Mouse (Mus musculus) heart, adult 18-20 months (tissue): ENCODE results near the gene Amigo3. TPM values are rescaled to one million over a fixed set of nuclear protein-coding genes. Genes with fewer than 3 reads are reported as not detected.
"Not testable (repeated sequence)": the region's sequence is repeated elsewhere in the genome, so short reads cannot be mapped to it uniquely, and the experiment has no call there.

Source experiments
- DNase-seq, 2 experiments: peaks; one replicate each; pipeline ENCODE4 v3.0.0; 2021 to 2022; ENCODE audit warnings: mixed read lengths in 1 of 2
- long read RNA-seq, 2 experiments: library from polyadenylated mRNA; stranded (forward); transcript quantifications; one replicate each; pipeline ENCODE4 v2.0.0; 2021
- total RNA-seq, 2 experiments: library from RNA; stranded (reverse); gene quantifications; 2 replicates each; pipeline ENCODE4 v1.2.3; 2021

Amigo3 gene
- total RNA-seq, result 1 to 10 TPM; 1.4 to 1.8 TPM
- long read RNA-seq, experiment 1, partial matches to known transcripts, result 0 of 2 reads
- long read RNA-seq, experiment 1, other reads (novel, unspliced or antisense), result 0 of 2 reads
- long read RNA-seq, experiment 2, partial matches to known transcripts, result 0 of 1 reads
- long read RNA-seq, experiment 2, other reads (novel, unspliced or antisense), result 0 of 1 reads

DNA sequence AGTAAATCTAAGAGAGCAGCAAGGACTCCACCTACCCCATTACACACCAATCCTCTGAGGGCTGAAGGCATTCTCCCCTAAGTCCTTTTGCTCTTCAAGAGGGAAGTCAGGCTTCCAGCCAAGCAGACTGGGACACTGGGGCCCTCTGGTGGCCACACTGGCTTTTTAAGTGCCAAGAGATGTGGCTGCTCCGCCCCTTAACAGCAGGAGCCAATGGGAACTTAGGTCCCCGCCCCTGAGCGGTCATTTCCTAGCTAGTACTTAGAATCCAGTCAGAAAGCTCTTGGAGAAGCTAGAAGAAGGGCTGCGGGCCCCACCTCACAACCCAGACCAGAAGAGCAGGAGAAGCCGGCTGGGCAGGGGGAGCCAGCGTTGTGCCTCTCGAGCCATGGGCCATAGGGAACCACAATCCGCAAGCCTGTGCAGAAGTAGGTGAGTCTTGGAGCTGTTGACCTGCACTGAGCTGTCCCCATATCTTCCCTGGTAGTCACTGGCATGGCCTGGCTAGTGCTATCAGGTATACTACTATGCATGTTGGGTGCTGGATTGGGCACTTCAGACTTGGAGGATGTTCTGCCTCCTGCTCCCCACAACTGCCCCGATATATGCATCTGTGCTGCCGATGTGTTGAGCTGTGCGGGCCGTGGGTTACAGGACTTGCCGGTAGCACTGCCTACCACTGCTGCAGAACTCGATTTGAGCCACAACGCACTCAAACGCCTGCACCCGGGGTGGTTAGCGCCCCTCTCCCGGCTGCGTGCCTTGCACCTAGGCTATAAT is at the start of gene Amigo3:
Gene Amigo3 (plus strand): TSS at position 275 of the 780 bp plus-strand sequence.
- peak; percentile 97 to 99 for DNase-seq

- peak in 1 of 2 experiments; percentile 49 for DNase-seq
These were observed 49.4 kb upstream of the Amigo3 start for GRCm38 (mm10) chr9:108003531-108003890.

DNA sequence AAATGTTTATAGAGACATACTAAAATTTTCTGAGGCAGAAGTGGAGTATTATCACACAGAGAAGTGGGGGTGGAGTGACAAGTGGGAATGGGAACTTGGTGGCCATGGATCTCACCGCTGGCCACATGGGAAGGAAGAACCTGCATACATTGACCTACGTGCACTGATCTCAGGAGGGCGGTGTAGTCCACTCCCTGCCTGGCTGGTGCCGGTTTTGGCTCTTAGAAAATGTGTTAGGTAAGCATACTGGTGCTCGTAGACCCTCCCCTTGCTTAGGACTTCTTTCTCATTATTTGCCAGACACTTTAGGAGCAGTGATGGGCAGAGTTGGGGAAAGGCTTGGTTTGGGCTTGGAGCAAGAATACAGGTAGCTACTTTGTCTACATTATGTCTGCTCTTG is 44.9 kb upstream of the Amigo3 start:
- no peak for DNase-seq

DNA sequence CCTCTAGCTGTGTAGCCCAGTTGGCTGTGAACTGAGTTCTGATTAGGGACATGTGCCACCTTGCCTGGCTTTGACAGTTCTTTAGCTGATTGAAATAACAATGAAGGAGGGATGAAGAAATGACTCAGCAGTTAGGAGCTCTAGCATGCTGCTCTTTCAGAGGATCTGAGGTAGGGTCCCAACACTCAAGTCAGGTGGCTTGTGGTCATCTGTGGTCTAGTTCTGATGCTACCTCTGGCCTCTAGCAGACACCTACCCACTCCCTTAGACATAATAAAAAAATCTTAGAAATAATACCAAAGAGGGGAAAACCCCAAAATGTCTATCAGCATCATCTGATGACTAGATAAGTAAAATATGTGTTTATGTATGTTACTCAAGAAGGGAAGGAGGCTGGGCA is 42.6 kb upstream of the Amigo3 start:
- DNase-seq, result no peak

GRCm38 (mm10) chr9:108013577-108013976 is 39.4 kb upstream of the Amigo3 start:
- DNase-seq, result not testable (repeated sequence)

GRCm38 (mm10) chr9:108017127-108017526 is 35.8 kb upstream of the Amigo3 start:
- no peak for DNase-seq

- DNase-seq, result peak; percentile 28 to 38
These were observed 32.2 kb upstream of the Amigo3 start for GRCm38 (mm10) chr9:108020741-108021140.

GRCm38 (mm10) chr9:108023216-108023615 is 29.7 kb upstream of the Amigo3 start:
- DNase-seq, result no peak

- no peak for DNase-seq
These were observed 26.4 kb upstream of the Amigo3 start for GRCm38 (mm10) chr9:108026584-108026983.

DNA sequence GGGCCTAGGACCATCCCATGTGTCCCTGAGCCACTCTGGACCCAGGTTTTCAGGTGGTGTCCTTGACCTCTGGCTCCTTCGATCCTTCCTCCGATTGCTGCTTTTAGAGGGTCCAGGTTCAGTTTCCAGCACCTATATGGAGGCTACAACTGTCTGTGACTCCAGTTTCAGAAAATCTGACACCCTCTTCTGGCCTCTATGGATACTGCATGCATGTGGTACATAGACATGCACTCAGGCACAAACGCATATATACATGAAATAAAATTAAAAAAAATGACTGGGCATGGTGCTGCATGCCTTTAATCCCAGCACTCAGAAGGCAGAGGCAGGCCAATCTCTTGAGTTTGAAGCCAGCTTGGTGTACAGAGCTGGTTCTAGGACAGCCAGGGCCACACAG is 25.1 kb upstream of the Amigo3 start:
- no peak for DNase-seq

GRCm38 (mm10) chr9:108032126-108032525 is 20.8 kb upstream of the Amigo3 start:
- no peak for DNase-seq

GRCm38 (mm10) chr9:108035331-108036156 is 17.4 kb upstream of the Amigo3 start:
- no peak for DNase-seq

DNA sequence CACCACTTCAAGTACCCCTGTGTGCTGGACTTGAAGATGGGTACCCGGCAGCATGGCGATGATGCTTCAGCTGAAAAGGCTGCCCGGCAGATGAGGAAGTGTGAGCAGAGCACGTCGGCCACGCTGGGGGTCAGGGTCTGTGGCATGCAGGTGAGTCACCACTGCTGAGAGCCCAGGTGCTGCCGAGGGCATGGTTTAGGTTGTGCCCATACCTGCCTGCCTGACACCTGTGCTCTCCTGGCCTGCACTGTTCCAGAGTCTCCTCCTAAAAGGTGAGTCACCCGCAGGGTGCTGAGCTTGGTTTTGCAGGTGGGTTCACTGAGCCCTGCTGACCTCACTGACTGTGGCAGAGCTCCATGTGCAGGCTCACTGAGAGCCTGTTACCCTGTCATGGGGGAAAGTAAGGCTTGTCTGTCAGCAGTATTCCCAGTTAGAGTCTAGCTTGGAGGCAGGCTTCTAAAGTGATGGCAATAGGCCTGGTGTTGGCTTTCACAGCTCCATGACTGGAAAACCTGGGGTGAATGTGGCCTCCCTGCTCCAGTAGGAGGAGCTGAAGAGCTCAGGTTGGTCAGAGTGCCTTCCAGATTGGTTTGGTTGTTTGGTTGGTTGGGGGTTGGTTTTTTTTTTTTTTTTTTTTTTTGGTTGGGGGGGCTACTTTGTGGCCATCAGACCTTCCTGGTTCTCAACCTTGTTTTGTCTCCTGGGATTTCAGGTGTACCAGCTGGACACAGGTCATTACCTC is 8.0 kb upstream of the Amigo3 start:
- no peak for DNase-seq

DNA sequence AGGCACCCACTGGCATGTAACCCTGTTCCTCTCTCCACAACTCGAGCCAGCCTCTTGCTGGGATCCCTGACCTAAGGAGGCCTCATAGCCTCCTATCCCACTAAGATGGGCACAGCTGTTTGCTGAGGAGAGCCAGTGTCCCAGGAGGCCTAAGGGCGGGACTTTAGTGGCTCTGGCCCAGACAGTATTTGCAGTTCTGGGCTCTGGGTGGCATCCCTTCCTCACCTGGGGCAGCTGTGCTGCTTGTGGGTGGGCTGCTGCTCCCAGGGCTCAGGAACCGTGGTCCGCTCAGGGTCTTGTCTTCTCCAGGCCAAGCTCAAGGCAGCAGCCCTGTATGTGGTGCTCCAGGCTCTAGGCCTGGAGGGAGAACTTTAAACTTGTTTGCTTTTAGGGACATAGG is 6.4 kb upstream of the Amigo3 start:
- DNase-seq, result no peak

DNA sequence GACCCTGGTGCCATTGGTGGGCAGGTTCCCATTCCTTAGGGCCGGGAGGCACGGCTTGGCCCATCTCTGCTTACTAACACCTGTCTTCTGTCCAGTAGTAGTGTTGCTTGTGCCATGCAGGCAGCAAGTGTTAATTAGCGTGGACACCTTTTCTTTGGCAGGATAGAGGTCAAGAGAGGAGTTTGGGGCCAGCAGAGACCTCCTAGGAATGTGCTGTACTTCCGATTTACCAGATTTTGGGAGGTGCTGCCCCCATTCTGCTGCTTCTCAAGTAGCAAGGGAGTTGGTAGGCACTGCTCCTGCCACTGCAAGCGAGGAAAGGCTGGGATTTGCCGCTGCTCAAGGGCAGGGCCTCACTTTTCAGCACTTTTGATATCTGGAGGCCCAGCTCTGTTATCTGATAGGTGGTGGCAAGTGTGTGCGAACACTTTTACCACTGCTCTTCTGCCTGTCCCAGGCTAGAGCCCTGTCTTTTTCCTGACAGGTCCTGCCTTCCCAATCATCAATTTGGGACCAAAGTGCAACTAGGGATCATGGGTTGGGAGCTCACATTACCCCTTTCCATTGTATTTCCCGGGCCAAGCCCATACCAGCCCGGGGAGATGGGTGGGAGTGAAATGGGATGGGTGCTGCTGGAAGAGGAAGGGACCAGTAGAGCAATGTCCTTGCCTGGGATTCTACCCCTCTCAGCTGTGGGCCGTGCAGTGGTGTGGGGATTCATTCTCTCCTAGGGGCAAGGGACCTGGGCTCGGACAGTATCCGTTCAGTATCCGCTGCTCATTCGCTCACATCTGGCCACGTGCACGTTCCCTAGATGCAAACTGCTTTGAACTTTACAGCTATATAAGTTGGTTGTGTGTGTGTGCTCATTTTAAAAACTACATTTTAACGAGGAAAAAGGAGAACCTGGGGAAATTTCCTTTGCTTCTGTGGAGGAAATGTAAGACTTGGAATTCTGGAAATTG is 5.1 kb upstream of the Amigo3 start:
- no peak for DNase-seq

- no peak for DNase-seq
These were observed 4.4 kb upstream of the Amigo3 start for GRCm38 (mm10) chr9:108048566-108048955.

GRCm38 (mm10) chr9:108049016-108049455 is 3.9 kb upstream of the Amigo3 start, which contains the start of gene Gmppb:
Gene Gmppb (plus strand): TSS chr9:108049242.
- DNase-seq, result peak; percentile 93 to 99

DNA sequence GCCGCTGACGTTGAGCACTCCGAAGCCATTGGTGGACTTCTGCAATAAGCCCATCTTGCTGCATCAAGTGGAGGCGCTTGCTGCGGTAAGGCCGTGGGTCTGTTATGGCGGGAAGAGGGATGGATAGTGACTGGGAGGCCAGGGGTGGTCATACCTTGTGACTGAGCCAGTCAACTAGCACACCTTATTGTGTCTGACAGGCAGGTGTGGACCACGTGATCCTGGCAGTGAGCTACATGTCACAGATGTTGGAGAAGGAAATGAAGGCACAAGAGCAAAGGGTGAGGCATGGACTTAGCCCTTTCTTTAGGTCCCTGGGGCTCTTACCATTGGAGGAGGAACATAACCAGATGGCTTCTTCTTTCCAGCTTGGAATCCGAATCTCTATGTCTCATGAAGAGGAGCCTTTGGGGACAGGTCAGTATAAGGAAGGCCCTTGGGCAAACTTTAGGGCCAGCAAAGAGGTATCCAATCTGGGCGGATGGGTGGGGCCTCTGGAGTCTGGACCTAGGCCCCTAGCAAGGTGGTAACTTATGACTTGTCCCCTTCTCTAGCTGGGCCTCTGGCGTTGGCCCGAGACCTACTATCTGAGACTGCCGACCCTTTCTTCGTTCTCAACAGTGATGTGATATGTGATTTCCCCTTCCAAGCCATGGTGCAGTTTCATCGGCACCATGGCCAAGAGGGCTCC is 3.3 kb upstream of the Amigo3 start:
- no peak for DNase-seq

GRCm38 (mm10) chr9:108051184-108051930 is 1.6 kb upstream of the Amigo3 start:
- no peak for DNase-seq

GRCm38 (mm10) chr9:108051931-108052220 is 1.1 kb upstream of the Amigo3 start:
- DNase-seq, result no peak
